Mouse (Mus musculus) left cerebral cortex, adult 8-10 months (tissue): ENCODE data around the gene Mlh1. TPM values are rescaled to one million over a fixed set of nuclear protein-coding genes. Genes with fewer than 3 reads are reported as not detected.

ENCODE experiments used
- DNase-seq, 2 experiments: peaks; one replicate each; pipeline ENCODE4 v3.0.0; 2022; ENCODE audit warnings: low spot score in 2 of 2
- total RNA-seq, 4 experiments: library from RNA; stranded (reverse); gene quantifications; 2 replicates each; pipeline ENCODE4 v1.2.4; 2022

Mlh1 gene
- 10 to 100 TPM; 13.1 to 20.9 (median 16.4) TPM for total RNA-seq

DNA sequence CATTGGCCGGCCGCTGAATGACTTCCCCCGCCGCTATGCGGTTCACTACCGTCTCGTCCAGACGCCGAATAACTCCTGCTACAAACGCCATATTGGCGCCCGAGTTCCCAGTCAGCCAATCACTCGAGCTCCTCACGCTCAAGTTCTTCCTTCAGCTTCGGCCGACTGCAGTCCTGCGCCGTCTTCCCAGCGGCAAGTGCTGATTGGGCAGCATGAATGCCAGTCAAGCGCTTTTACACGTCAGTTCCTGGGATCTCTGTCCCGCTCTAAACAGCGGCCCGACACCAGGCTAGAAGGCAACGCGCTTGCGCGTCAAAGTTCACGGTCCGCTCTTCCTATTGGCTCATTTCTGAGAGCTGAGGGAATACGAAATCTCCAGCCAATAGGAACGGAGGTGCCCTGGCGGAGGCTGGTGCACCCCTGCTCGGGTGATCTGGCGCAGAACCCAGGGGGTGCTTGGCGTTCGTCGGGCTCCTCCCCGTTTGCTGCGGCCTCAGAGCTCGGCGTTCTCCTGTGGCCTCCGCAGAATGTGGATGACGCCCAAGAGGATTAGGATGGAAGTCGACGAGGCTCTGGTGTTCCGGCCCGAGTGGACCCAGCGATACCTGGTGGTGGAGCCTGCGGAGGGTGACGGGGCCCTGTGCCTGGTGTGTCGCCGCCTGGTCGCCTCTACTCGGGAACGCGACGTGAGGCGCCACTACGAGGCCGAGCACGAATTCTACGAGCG, at the start of gene Mlh1, which contains the start of gene Epm2aip1:
Mlh1 (minus strand) TSS at position 358 of the 727 bp plus-strand sequence.
Epm2aip1 (plus strand) TSS at position 496 of the 727 bp plus-strand sequence.
- DNase-seq: peak; percentile 97 to 99

DNA sequence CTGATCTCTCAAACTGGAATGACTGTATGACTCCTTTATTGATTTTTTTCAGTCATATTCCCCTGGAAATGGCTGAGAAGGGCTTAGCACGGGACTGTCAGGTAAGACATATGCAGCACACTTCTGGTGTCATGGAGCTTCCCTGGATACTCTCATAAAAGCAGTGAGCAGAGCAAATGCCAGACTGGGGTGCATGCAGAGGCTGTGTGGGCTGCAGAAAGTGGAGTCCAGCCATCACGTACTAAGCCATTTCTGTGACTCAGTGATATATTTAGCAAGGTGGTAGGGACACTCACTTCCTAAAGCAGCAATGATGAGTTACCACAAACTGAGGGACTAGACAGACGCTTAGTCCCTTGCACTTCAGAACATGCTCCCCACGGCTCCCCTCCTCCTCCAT, 49.3 kb upstream of the Mlh1 start:
- peak in 1 of 2 experiments; percentile 65 for DNase-seq

DNA sequence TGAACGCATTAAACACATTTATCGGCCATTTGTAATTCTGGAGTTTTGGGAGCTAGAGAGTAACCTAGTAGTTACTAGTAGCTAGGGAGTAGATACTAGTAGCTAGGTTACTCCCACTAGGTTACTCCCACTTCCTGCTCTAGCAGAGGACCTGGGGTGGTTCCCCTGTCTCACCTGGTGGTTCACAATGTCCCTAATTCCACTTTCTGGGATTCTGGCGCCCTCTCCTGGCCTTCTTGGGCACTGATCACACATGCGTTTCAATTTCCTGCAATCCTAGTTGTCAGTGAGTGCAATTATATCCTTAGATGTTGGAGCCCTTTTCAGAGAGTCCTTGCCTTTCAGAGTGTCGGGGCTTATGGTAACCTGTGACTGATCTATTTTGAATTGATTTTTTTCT, 42.6 kb upstream of the Mlh1 start:
- peak in 1 of 2 experiments; percentile 68 for DNase-seq

DNA sequence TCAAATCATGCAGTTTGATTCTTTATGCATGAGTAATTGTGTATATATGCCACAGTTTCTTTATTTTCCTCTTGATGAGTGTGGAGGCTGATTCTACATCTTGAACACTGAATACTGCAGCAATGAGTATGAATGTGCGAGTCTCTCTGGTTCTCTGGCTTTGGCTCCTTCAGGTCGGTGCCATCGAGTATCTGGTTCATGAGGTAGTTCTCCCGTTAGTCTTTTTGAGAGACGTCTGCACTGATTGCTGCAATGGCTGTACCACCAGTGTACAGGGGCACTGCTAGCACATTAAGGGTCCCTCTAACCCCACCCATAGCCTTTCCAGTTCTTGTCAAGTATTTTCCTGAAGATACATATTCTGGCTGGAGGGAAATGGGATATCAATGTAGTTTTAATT, 42.2 kb upstream of the Mlh1 start:
- no peak for DNase-seq

DNA sequence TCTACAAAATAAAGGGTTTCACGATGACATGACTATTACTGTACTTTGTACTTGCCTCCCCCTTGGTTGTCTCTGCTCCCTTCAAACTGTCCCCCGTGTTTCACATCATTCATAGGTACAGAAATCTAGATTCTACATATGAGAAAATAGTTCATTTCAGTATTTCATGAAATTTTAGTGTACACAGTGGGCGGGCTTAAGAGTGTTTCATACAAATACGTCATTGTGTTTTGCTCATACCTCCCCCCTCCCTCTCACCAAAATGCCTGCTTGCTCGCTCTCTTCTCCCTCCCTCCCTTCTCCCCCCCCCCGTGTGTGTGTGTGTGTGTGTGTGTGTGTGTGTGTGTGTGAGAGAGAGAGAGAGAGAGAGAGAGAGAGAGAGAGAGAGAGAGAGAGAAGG, 41.7 kb upstream of the Mlh1 start:
- DNase-seq: no peak

DNA sequence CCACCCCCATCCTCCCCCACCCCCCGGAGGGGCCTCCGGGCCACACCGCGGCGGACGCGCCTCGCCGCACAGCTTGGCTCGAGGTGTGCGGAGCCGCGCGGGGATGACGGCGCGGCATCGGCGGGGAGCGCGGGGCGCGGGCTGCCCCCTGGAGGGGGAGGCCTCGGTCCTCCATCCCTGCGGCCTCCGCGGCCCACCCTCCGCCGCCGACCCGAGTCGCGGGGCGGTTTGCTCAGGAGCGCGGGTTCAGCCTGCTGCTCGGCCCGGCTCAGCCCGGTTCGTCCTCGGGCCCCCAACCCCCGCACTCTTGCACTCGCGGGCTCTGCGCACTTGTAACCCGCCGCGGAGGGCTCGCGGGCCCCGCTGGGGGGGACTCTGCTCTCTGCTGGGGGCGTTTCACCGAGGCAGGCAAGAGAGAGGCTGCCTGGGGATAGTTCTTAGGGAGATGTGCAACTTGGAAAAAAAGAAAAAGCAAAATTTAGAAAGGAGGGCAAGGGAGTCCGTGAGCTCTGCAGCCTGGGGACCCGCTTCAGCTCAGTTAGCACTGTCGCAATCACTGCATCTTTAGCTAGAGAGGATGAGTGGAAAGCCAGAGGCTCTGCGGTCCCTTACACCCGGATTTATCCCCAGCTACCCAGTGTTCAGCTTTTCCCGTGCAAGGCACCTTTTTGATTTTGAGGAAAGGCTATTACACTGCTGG, 41.0 kb upstream of the Mlh1 start:
- no peak for DNase-seq

DNA sequence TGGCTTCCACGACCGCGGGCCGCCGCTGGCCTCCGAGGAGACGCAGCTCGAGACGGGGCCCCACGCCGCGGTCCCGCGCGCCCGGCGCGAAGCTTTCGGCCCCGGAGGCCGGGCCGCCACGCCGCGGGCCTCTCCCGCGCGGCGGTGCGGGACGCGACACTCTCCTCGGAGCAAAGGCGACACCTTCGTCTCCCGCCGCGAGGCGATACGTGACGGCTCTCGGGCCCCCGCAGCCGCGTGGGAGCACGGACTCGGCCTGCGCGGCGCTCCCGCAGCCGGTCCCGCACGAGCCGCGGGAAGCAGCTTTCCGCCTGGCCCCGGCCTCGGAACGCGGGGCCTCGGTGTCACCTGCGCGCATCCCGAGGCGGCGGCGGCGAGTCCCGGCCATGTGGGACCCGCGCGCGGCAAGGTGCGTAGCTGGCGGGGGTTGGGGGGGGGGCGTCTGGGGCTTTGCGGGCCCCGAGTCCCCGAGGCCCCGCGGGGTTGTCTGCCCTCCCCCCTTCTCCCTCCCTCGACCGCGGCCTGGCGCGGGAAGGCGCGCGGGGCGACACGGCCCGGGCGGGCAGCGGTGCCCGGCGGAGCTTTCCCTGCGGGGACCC, 40.4 kb upstream of the Mlh1 start:
- no peak for DNase-seq

DNA sequence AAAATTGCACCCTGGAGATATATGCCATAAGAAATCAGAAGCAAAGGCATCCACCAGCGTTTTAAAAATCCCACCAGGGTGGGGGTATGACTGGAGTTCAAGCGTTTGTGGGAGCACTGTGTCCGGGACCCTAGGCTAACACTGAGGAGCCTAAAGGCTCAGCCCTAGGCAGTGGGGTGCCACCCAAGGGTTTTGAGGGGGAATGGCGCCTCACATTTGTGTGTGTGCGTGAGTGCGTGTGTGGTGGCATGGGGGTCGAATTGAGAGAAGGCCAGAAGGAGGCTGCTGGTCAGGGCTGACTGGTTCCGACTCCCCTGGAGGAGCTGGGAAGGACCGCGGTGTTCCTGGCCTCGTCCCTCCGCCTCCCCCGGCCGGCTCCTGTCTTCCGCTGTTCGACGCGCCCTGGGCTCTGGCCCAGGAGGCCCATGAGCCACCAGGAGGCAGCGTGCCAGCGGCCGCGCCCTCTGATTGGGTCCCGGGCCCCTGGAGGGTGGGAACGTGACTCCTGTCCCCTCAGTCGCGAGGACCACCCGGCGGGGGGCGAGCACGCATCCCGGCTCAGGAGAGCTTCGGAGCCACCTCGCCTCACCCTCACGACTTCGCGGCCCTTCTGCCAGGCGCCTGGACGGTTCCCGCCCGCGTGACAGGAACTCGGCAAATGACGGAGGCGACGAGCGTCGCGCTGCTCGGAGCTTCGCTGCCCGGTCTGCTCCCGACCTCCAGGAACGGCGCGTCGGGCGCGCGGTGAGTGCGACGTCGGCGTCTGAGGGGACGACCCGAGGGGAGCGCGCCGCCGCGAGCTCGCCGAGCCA, 39.6 kb upstream of the Mlh1 start, which contains the start of gene Trank1:
Trank1 (plus strand) TSS at position 709 of the 812 bp plus-strand sequence.
- peak in 1 of 2 experiments; percentile 55 for DNase-seq

DNA sequence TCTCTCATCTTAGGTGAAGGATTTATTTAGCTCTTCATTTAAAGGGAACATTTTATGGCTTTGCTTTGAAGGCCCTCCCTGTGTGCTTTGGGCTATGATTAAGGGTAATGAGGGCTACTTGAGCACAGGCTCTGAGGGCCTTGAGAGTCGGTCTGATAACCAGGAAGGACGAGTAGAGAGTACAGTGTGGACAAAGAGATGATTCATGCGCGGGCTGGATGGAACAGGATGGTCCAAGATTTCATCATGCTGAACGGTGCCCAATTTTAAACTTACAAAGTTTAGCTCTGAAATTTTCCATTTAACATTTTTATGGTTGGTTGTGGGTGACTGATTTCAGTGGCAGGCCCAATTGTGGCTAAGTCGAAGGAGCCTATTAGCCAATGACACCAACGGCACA, 34.6 kb upstream of the Mlh1 start:
- no peak for DNase-seq

DNA sequence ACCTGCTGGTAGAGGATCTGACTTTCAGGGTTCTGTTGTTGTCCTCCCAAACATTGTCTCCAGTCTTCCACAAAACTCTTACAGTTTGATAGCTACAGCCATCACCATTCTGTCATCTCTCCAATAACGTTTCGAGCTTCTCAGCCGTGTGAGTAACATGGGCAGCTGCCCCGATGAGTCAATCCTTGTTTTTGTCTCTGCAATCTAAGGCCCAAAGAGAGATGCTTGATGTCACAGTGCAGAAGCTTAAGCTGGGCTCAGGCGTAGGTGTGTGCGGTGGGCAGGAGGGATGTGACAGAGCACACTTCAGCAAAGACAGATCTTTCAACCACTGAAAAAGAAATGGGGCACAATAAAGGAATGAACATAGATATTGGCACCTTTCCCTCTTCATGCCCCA, 32.4 kb upstream of the Mlh1 start:
- peak in 1 of 2 experiments; percentile 70 for DNase-seq

DNA sequence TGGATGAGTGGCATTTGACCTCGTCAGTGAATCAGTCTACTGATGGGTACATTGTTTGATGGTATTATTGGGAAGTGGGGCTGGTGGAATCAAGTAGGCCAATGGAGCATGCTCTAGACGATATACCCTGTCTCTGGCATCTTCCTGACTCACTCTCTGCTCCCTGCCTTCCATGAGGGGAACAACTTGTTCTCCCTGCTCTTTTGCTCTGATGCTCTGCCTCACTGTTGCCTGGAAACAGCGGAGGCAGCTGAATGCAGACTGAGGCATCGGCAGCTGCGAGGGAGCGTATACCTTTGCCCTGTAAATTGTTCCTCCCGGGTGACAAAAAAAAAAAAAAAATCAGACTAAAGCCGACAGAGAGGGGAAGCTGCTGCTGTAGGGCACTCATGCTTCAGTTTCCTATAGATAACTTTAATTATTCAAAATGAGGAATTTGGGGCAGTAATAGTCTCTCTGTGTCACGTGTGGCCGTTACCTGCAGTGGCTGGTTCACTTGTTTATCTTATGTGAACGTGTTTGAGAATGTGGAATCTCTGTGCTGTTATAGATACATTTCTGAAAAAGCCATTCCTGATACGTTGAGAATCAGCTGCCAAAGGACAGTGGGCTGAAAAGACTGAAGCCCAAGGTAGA, 30.7 kb upstream of the Mlh1 start:
- DNase-seq: no peak

DNA sequence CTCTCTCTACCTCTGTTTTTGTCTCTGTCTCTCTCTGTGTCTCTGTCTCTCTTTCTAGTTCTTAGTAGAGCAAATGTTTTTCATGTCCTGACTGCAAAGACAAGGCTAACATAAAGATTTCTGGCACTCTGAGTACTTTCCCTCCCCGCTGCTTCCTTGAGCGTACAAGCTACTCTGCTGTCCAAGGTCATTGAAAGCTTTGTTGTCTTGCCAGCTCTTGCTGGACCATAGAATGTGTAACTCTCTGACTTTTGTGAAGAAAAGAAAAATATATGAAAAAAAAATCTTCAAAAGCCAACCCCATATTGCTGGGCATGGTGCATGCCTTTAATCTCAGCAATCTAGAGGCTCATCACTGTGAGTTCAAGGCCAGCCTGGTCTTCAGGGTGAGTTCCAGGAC, 27.0 kb upstream of the Mlh1 start:
- no peak for DNase-seq

DNA sequence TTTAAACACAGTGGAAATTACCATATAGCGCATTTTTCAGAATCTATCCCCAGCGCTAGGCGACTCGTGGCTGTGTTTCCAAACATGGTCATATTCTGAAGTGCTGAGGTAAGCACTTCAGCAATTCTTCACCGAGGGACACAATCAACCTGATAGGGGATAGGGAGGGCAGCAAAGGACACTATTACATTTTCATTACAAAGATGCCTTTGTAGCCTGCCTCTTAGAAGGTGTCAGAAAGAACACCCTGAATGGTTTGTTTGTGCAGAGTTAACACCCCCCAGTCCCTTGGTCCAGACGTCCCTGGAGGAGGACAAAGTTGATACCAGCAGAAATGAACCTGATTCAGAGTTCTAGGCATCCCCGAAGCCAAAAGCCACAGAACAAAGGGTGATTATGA, 24.8 kb upstream of the Mlh1 start:
- no peak for DNase-seq

DNA sequence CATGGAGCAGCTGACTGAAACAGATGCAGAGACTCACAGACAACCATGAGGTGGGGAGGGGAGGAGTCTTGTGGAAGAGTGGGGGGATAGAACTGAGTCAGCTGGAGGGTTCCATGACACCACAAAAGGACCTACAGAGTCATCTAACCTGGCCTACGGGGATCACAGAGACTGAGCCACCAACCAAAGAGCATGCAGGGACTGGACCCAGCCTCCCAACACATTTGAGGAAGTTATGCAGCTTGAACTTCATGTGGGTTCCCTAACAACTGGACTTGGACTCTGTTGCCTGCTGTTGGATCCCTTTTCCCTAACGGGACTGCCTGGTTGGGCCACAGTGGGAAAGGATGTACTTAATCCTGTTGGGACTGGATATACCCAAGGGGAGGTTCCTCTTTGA, 23.7 kb upstream of the Mlh1 start:
- DNase-seq: no peak

DNA sequence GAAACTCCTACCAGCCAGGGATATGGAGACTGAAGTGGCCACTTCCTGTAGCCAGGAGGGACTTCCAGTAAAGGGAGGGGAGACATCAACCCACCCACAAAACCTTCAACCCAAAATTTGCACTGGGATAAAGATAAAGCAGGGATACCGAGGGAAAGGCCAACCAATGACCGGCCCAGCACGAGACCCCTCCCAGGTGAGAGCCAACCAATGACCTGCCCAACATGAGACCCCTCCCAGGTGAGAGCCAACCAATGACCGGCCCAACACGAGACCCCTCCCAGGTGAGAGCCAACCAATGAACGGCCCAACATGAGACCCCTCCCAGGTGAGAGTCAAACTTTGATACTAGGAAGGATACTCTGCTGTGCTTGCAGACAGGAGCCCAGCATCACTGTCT, 23.3 kb upstream of the Mlh1 start:
- DNase-seq: no peak

DNA sequence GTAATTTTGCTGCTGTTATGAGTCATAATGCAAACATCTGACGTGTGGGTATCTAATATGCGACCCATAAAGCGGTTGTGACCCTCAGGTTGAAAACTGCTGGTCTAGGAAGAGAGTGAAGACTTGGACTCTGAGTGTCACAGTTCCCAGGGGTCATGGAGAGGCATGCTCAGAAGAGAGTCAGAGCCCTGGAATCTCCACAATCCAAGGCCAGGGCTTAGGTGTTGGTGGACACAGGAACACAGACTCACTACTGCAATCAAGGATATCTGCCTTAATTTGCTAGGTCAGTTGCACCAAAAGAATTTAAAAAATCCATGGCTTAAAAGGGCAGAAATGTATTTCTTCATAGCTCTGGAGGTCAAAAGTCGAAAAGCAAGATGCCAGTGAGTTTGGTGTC, 21.6 kb upstream of the Mlh1 start:
- DNase-seq: no peak

DNA sequence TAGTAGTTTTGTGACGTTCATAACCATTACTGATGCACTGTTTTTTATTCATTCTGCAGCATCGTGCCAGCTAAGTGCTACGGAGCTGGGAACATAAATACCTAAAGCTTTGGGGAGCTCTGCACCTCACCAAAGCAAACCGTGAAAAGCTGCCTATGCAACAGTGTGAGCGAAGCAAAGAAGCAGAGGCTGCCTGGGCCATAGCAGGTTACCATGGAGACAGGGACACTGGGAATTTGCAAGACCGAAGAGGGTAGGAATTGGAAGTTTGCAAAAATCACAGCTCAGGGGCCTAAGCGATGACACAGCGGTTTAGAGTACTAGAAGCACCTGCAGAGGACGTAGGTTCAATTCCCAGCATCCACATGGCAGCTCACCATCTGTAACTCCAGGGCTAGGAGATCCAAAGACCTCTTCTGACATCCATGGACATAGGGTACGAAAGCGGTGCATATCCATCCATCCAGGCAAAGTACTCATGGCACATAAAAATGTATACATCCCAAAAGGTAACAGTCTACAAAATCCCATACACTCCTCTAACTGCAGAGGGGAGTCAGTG, 19.0 kb upstream of the Mlh1 start:
- DNase-seq: no peak

DNA sequence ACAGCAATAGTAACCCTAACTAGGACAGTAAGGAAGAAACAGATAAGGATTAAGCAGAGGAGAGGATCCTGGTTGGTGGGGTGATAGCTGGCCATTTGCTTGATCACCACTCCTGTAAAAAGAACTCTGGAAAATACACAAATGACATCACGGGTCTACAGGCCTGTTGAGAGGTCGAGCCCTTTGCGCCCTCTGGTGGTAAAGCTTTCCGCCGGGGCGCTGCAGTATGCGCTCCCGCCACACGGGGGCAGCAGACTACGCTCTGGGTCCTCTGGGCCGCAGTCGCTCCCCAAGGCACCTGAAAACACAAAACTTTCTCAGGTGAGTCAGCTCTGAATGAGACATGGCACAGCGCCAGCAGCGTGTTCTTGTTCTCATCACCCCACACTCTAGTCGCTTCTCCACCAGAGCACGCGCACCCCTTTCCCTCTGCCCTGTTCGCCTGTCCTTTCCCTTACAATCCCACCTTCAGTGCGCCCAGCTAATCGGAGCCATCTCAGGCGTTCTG, 18.3 kb upstream of the Mlh1 start:
- DNase-seq: peak; percentile 84 to 100

DNA sequence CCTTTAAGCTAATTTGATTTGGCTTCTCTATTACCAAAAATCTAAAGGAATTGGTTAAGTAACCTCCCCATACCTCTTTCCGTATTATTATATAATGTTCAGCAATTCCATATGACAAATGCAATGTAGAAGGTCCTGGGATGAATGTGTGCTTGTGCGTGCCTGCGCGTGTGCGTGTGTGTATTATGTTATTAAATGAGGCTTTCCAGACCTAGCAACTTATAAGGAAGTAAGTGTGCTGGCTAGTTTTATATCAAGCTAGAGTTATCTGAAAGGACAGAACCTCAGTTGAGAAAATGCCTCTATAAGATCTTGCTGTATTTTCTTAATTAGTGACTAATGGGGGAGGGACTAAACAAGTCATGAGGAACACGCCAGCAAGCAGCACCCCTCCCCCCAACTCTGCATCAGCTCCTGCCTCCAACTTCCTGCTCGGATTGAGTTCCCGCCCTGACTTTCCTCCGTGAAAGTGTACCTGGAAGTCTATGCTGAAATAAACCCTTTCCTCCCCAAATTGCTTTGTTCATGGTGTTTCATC, 17.8 kb upstream of the Mlh1 start:
- DNase-seq: no peak

DNA sequence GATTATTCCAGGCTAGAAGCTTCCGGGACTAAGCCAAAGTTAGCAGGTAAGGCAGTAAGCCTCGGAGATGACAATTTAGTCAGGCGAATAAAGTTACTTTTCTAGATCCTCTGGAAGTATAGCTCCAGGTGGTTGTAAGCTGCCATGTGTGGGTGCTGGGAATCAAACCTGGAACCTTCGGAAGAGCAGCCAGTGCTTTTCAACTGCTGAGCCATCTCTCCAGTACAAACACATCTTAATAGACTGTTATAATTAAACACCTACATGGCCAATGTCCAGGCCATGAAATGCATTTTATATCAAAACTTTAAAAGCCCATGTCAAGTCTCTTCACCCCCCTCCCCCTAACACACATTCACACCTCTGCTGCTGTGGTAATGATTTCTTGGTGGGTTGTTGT, 16.4 kb upstream of the Mlh1 start:
- DNase-seq: no peak
